Mouse (Mus musculus) limb, embryonic 13.5 days (tissue): ENCODE results near the gene Kcp. TPM values are rescaled to one million over a fixed set of nuclear protein-coding genes. Genes with fewer than 3 reads are reported as not detected.

Source experiments
- ATAC-seq: fragments of 200-750 bp; cut with Nextera tagmentation; 2 replicates; pipeline ENCODE4 v1.8.0; 2017; ENCODE audit warnings: low read depth, moderate number of reproducible peaks, moderate TSS enrichment; ENCODE audit not compliant: low FRiP score
- H3K27ac ChIP-seq: fragments of 300-500 bp; sonication (generic); 2 replicates; pipeline ENCODE4 v1.5.1; 2015; ENCODE audit warnings: inconsistent platforms, mild to moderate bottlenecking, moderate library complexity
- H3K27me3 ChIP-seq: fragments of 300-500 bp; sonication (generic); 2 replicates; pipeline ENCODE4 v1.6.1; 2015; ENCODE audit warnings: mild to moderate bottlenecking, inconsistent platforms
- H3K36me3 ChIP-seq: fragments of 300-500 bp; sonication (generic); 2 replicates; pipeline ENCODE4 v1.6.1; 2015; ENCODE audit warnings: inconsistent platforms, mild to moderate bottlenecking, moderate library complexity
- H3K4me1 ChIP-seq: fragments of 300-500 bp; sonication (generic); 2 replicates; pipeline ENCODE4 v1.6.1; 2015; ENCODE audit warnings: inconsistent platforms
- H3K4me2 ChIP-seq: fragments of 300-500 bp; sonication (generic); replicated peaks from 2 replicates; pipeline ENCODE4 v1.6.1; 2015; ENCODE audit warnings: inconsistent platforms, mild to moderate bottlenecking, moderate library complexity
- H3K4me3 ChIP-seq: fragments of 300-500 bp; sonication (generic); 2 replicates; pipeline ENCODE4 v1.5.1; 2015; ENCODE audit warnings: moderate library complexity, mild to moderate bottlenecking, inconsistent platforms
- H3K9ac ChIP-seq: fragments of 300-500 bp; sonication (generic); 2 replicates; pipeline ENCODE4 v1.6.1; 2015; ENCODE audit warnings: mild to moderate bottlenecking, inconsistent platforms
- H3K9me3 ChIP-seq: fragments of 300-500 bp; sonication (generic); 2 replicates; pipeline ENCODE4 v1.6.1; 2016; ENCODE audit warnings: inconsistent platforms
- WGBS: fragments of 180-500 bp; shearing (Covaris S2); methylation state at CpG from one replicate; pipeline ENCODE4 v1.1.7; 2015; 5-methylcytosine and 5-hydroxymethylcytosine counted together
- polyA plus RNA-seq: library from polyadenylated mRNA; unstranded; fragments of >200 nt; fragmentation: Nextera tagmentation; extraction: Ambion mirVana; gene quantifications from 2 replicates; pipeline ENCODE4 v1.2.1, GENCODE M21; 2015

The Kcp gene
- polyA plus RNA-seq, 1 experiment from 2014 or later: 37.8 TPM

GRCm38 (mm10) chr6:29444773-29445172 lies 63.0 kb downstream of the Kcp start:
- Histone ChIP-seq H3K27ac (no peak overlapping the region), H3K9me3 (no peaks in the 10 kb centered on the region), H3K4me2 (no peak overlapping the region), H3K4me3 (no peak overlapping the region), H3K4me1 (no peaks in the 10 kb centered on the region), H3K9ac (no peak overlapping the region), H3K27me3 (no peaks in the 10 kb centered on the region), H3K36me3 (peaks cover 95% of the 10 kb centered on the region)
- 74% methylated on average over 11 of the region's 11 CpGs for WGBS
- ATAC-seq: no peak

DNA sequence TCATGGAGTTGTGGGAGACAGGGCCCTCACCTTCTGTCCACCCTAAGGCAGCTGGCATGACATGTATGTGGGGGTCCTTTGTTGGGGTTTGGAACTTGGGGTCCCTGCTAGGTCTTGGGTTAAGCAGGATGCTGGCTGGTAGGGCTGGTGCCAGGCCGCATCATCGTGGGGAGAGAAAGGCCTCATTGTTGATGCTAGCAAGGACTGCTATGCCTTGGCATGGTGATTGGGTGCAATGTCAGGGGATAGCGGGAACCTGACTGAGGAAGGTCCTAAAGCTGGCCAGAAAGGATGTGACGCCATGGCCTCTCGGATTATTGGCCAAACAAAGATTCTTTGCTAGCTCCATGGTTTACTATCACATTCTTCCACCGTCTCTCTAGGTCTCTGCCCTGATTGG lies 68.0 kb downstream of the Kcp start:
- H3K9ac ChIP-seq: no peak overlapping the region
- H3K9me3 ChIP-seq: no peaks in the 10 kb centered on the region
- no peak overlapping the region for H3K4me2 ChIP-seq
- H3K4me3 ChIP-seq: no peak overlapping the region
- H3K27me3 ChIP-seq: peaks cover 3% of the 10 kb centered on the region
- peaks cover 26% of the 10 kb centered on the region for H3K4me1 ChIP-seq
- 93% methylated on average over 6 of the region's 6 CpGs for WGBS
- no peak for ATAC-seq
- peaks cover 60% of the 10 kb centered on the region for H3K36me3 ChIP-seq
- H3K27ac ChIP-seq: no peak overlapping the region

GRCm38 (mm10) chr6:29439251-29439650 lies 68.5 kb downstream of the Kcp start:
- H3K4me2 ChIP-seq: no peak overlapping the region
- WGBS: 73% methylated on average over 4 of the region's 4 CpGs

DNA sequence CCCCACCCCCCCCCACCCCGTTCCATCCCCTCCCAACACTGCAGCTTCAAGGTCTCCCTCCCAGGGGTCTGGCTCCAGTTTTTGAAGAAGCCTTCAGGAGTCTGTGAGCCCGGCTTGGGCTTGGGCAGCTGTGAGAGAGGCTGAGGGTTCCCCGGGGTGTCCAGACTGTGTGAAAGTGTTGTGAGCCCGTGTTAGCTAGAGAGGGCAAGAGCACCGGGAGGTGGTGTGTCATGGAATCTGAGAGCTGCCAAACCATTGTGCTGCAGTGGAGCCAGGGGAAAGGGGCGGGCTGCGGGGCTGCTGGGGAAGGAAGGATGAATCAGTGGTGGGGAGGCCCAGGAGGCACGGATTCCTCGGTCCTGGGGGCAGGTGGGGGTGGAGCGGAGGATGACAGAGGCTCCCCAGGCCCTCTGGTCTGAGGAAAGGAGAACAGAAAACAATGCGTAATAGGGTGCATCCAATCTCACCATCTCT lies 71.3 kb downstream of the Kcp start:
- 11% methylated on average over 11 of the region's 11 CpGs for WGBS
- peaks cover 53% of the 10 kb centered on the region for H3K4me1 ChIP-seq
- H3K4me3 ChIP-seq: peak overlapping the region; percentile 66
- no peaks in the 10 kb centered on the region for H3K9me3 ChIP-seq
- peak; percentile 10; the same call in 1 of the 2 replicates for ATAC-seq
- H3K27me3 ChIP-seq: peaks cover 33% of the 10 kb centered on the region
- peak overlapping the region; percentile 45; the same call in 1 of the 2 replicates for H3K9ac ChIP-seq
- H3K4me2 ChIP-seq: peak overlapping the region; percentile 83
- H3K27ac ChIP-seq: peak overlapping the region; percentile 87
- H3K36me3 ChIP-seq: peaks cover 31% of the 10 kb centered on the region; the same call in 1 of the 2 replicates

More at GRCm38 (mm10) chr6:29439251-29439650, 68.5 kb downstream of the Kcp start:
- Histone ChIP-seq H3K9me3 (no peaks in the 10 kb centered on the region), H3K4me3 (no peak overlapping the region), H3K27ac (no peak overlapping the region), H3K27me3 (peaks cover 9% of the 10 kb centered on the region), H3K4me1 (peaks cover 31% of the 10 kb centered on the region), H3K36me3 (peaks cover 57% of the 10 kb centered on the region), H3K9ac (no peak overlapping the region)
- ATAC-seq: no peak

GRCm38 (mm10) chr6:29435940-29436451 lies 71.8 kb downstream of the Kcp start:
- H3K9ac ChIP-seq: peak overlapping the region; percentile 75
- H3K27me3 ChIP-seq: peaks cover 36% of the 10 kb centered on the region
- H3K27ac ChIP-seq: peak overlapping the region; percentile 87
- ATAC-seq: peak; percentile 55
- H3K36me3 ChIP-seq: peaks cover 26% of the 10 kb centered on the region; the same call in 1 of the 2 replicates
- H3K4me1 ChIP-seq: peaks cover 57% of the 10 kb centered on the region
- peak overlapping the region; percentile 66 for H3K4me3 ChIP-seq
- H3K4me2 ChIP-seq: peak overlapping the region; percentile 83
- no peaks in the 10 kb centered on the region for H3K9me3 ChIP-seq
- 8% methylated on average over 5 of the region's 6 CpGs for WGBS

- peak overlapping the region; percentile 83 for H3K4me2 ChIP-seq
- H3K9ac ChIP-seq: peak overlapping the region; percentile 75
- peaks cover 36% of the 10 kb centered on the region for H3K27me3 ChIP-seq
- H3K36me3 ChIP-seq: peaks cover 17% of the 10 kb centered on the region; the same call in 1 of the 2 replicates
- H3K4me3 ChIP-seq: peak overlapping the region; percentile 66
- ATAC-seq: peak; percentile 68
- no peaks in the 10 kb centered on the region for H3K9me3 ChIP-seq
- H3K27ac ChIP-seq: peak overlapping the region; percentile 87
- peaks cover 62% of the 10 kb centered on the region for H3K4me1 ChIP-seq
- WGBS: 5% methylated on average over 13 of the region's 13 CpGs
Observed at GRCm38 (mm10) chr6:29434911-29435691, 72.7 kb downstream of the Kcp start.

DNA sequence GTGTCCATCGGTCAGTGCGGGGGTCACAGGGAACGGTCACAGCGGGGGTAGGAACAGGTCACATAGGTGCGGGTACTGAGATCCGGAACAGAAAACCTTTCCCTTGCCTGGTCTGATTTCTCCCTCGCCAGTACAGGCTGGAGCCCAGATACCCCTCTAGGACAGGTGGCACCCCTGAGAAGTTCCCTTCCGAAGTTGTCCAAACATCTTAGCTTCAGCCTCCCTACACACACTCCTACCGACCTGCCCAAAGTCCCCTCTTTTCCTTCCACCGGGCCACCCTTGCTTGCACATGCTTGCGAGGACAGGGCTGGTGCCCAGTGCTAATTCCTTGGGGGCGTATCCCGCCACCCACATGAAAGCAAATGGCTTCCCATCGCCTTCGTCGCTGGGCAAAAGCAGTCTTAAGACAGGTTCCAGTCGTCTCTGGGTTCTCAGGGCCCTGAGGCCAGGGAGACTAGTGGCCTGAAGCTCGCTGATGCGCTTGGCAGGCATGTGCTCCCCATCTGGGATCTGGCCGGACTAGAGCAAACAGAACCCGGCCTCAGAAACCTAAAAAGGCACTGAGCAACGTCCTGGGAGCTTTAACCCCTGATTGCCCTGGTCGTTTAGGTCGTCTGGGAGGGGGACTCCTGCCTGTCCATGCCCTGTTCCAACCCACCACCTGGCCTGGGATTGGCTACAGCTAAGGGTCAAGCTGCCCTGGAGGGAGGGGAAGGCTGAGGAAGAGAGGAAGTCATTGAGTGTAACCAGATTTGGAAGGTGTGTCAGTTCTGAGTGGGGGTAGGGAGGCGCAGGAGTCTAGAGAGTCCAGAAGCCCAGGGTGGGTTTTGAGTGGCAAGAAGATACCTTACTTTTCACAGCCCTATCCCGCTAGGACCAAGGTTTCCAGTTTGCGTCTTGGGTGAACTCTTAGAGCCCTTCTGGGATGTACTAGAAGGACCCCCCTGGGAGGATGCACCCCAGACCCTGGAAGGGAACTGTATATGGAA lies 73.7 kb downstream of the Kcp start:
- H3K36me3 ChIP-seq: 0 out of 2 replicates have a peak, but pooled peaks cover 7% of the 10 kb centered on the region
- peak overlapping the region; percentile 75 for H3K9ac ChIP-seq
- peaks cover 62% of the 10 kb centered on the region for H3K4me1 ChIP-seq
- H3K27ac ChIP-seq: peak overlapping the region; percentile 87; the same call in 1 of the 2 replicates
- H3K4me3 ChIP-seq: peak overlapping the region; percentile 66
- no peaks in the 10 kb centered on the region for H3K9me3 ChIP-seq
- ATAC-seq: no peak
- peak overlapping the region; percentile 83 for H3K4me2 ChIP-seq
- peaks cover 36% of the 10 kb centered on the region for H3K27me3 ChIP-seq
- WGBS: 3% methylated on average over 27 of the region's 27 CpGs

DNA sequence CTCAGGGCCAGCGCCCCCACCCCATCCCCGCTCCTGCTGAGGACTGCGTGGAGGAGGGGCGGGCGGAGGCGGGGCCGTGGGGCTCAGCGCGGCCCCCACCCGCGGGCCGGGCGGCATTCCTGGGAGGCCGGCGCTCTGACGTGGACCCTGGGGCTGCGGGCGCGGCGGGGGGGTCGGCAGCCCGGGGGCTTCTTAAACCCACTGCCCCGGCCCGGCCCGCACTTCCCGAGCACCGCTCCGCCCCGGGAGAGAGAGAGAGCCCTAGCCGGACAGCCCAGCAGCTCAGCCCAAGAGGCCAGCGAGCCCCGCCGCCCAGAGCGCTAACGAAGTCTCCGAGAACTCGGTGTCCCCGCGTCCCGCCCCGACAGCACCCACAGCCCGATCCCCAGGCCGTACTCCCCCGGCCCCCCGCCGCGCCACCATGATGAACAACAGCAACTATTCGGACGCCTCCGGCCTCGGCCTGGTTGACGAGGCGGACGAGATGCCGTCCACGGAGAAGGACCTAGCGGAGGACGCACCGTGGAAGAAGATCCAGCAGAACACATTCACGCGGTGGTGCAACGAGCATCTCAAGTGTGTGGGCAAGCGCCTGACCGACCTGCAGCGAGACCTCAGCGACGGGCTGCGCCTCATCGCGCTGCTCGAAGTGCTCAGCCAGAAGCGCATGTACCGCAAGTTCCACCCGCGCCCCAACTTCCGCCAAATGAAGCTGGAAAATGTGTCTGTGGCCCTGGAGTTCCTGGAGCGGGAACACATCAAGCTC lies 74.5 kb downstream of the Kcp start, which contains the start of gene Flnc:
Gene Flnc (plus strand): TSS at position 219 of the 766 bp plus-strand sequence.
- under 1% methylated on average over 63 of the region's 77 CpGs for WGBS
- Histone ChIP-seq H3K27ac (peak within 1 kb of the TSS; percentile 72), H3K36me3 (0 out of 2 replicates have a peak, but pooled peaks cover 1% of the 10 kb centered on the region), H3K9ac (peak within 1 kb of the TSS; percentile 75), H3K4me3 (peak within 1 kb of the TSS; percentile 66), H3K9me3 (no peaks in the 10 kb centered on the region), H3K27me3 (peaks cover 36% of the 10 kb centered on the region), H3K4me2 (peak within 1 kb of the TSS; percentile 83), H3K4me1 (peaks cover 62% of the 10 kb centered on the region)
- ATAC-seq: peak; percentile 16; the same call in 1 of the 2 replicates

- Histone ChIP-seq H3K36me3 (no peaks in the 10 kb centered on the region), H3K4me1 (peaks cover 62% of the 10 kb centered on the region), H3K4me3 (peak overlapping the region; percentile 66), H3K27me3 (peaks cover 36% of the 10 kb centered on the region), H3K27ac (no peak overlapping the region), H3K9me3 (no peaks in the 10 kb centered on the region), H3K4me2 (peak overlapping the region; percentile 83), H3K9ac (peak overlapping the region; percentile 75)
- no peak for ATAC-seq
Observed at GRCm38 (mm10) chr6:29432676-29433037, 75.1 kb downstream of the Kcp start.

GRCm38 (mm10) chr6:29432156-29432555 lies 75.6 kb downstream of the Kcp start:
- no peak overlapping the region for H3K4me3 ChIP-seq
- WGBS: 28% methylated on average over 3 of the region's 3 CpGs
- no peak for ATAC-seq
- H3K4me1 ChIP-seq: peaks cover 60% of the 10 kb centered on the region
- H3K36me3 ChIP-seq: no peaks in the 10 kb centered on the region
- no peaks in the 10 kb centered on the region for H3K9me3 ChIP-seq
- no peak overlapping the region for H3K9ac ChIP-seq
- no peak overlapping the region for H3K27ac ChIP-seq
- H3K4me2 ChIP-seq: 0 out of 2 replicates have a peak overlapping the region, but pooled peaks have one; percentile 3
- H3K27me3 ChIP-seq: peaks cover 36% of the 10 kb centered on the region

- 18% methylated on average over 5 of the region's 5 CpGs for WGBS
- Histone ChIP-seq H3K36me3 (0 out of 2 replicates have a peak, but pooled peaks cover under 1% of the 10 kb centered on the region), H3K4me3 (no peak overlapping the region), H3K4me1 (peaks cover 53% of the 10 kb centered on the region), H3K9ac (0 out of 2 replicates have a peak overlapping the region, but pooled peaks have one; percentile 20), H3K27me3 (peaks cover 36% of the 10 kb centered on the region), H3K4me2 (no peak overlapping the region), H3K9me3 (no peaks in the 10 kb centered on the region), H3K27ac (peak overlapping the region; percentile 33)
- no peak for ATAC-seq
Observed at GRCm38 (mm10) chr6:29431473-29431872, 76.3 kb downstream of the Kcp start.
